20 mouse cellular contexts compared by ENCODE assay signal in genomic region chr15:80921781-80922180, GRCm38 (mm10). TPM values are rescaled to one million over a fixed set of nuclear protein-coding genes. Genes with fewer than 3 reads are reported as not detected.
DNase-seq lines count a peak whose midpoint lies in the region; ATAC-seq lines count a peak whose summit lies in the region.
"Had no signal": no experiment of that assay in that cellular context is flagged by ENCODE, and none has a peak within 500 bp of the region (broad histone marks: within the 10 kb centered on the region; RNA-seq: fewer than 3 reads in every experiment).

No protein-coding gene starts in this region.

- no peaks in the 10 kb centered on the region for H3K9me3 ChIP-seq in liver, embryonic 11.5 days (ENCODE audit: control insufficient read depth, low read length)
- no peaks in the 10 kb centered on the region for H3K9me3 ChIP-seq in hindbrain, embryonic 11.5 days (ENCODE audit: control insufficient read depth, low read length)
- H3K9me3 ChIP-seq: G1E; heart, embryonic 13.5 days; limb, embryonic 15.5 days; midbrain, embryonic 12.5 days had no signal

- no peak for ATAC-seq in liver, embryonic 11.5 days (replicated peaks; ENCODE audit: low FRiP score)
- ATAC-seq in CD4-positive, CD25-positive, alpha-beta regulatory T cell, adult 4 months = peak; percentile 79
- ATAC-seq in megakaryocyte, adult 5-6 weeks (ENCODE audit: poor library complexity, severe bottlenecking) = 0 out of 2 replicates have a peak, but pooled peaks have one; percentile 30
- no peak for ATAC-seq in hindbrain, embryonic 11.5 days (ENCODE audit: low FRiP score)
- ATAC-seq: forebrain, embryonic 14.5 days had no signal

- H3K4me1 ChIP-seq in liver, embryonic 11.5 days (replicated peaks; ENCODE audit: control insufficient read depth, insufficient read depth, low read length) = no peaks in the 10 kb centered on the region
- H3K4me1 ChIP-seq in hindbrain, embryonic 11.5 days (replicated peaks; ENCODE audit: control insufficient read depth, insufficient read depth, low read length) = no peaks in the 10 kb centered on the region
- H3K4me1 ChIP-seq: heart, embryonic 13.5 days; limb, embryonic 15.5 days; midbrain, embryonic 12.5 days had no signal

- DNase-seq in liver = peak; percentile 47
- no peak for DNase-seq in liver, embryonic 11.5 days (ENCODE audit: low spot score)
- peak; percentile 28 for DNase-seq in c-Kit-positive CD71-positive TER-119-positive erythroid progenitor cells, embryonic 14.5 days (ENCODE audit: low spot score)
- no peak for DNase-seq in urinary bladder, postnatal 14 days (ENCODE audit: low spot score)
- no peak for DNase-seq in hindbrain, embryonic 11.5 days (ENCODE audit: low spot score)
- no peak for DNase-seq in kidney, adult 8-10 months
- DNase-seq: adrenal gland, postnatal 36 days; B cell, adult 2 months; cerebellum, adult 8-10 months; heart, postnatal 4 days; layer of hippocampus, postnatal 36 days; right cerebral cortex, postnatal 25 days; thymus, postnatal 4 days had no signal

- peaks cover 45% of the 10 kb centered on the region for H3K36me3 ChIP-seq in liver, embryonic 11.5 days (ENCODE audit: control insufficient read depth, insufficient read depth, low read length)
- H3K36me3 ChIP-seq in hindbrain, embryonic 11.5 days (ENCODE audit: control insufficient read depth, insufficient read depth, low read length) = peaks cover 19% of the 10 kb centered on the region

- no peak overlapping the region for H3K4me2 ChIP-seq in liver, embryonic 11.5 days
- H3K4me2 ChIP-seq in hindbrain, embryonic 11.5 days (replicated peaks; ENCODE audit: low read depth, low read length) = no peak overlapping the region
- H3K4me2 ChIP-seq: heart, embryonic 13.5 days; limb, embryonic 15.5 days; midbrain, embryonic 12.5 days had no signal

- H3K27me3 ChIP-seq in liver, embryonic 11.5 days (replicated peaks; ENCODE audit: control insufficient read depth, insufficient read depth, low read length) = no peaks in the 10 kb centered on the region
- H3K27me3 ChIP-seq in hindbrain, embryonic 11.5 days (ENCODE audit: control insufficient read depth, insufficient read depth, low read length) = no peaks in the 10 kb centered on the region
- H3K27me3 ChIP-seq: heart, embryonic 13.5 days; limb, embryonic 15.5 days; midbrain, embryonic 12.5 days had no signal

- no peak overlapping the region for H3K4me3 ChIP-seq in liver, embryonic 11.5 days (ENCODE audit: low read depth, low read length)
- H3K4me3 ChIP-seq in hindbrain, embryonic 11.5 days (ENCODE audit: low read depth, low read length) = no peak overlapping the region
- H3K4me3 ChIP-seq: heart, embryonic 13.5 days; limb, embryonic 15.5 days; midbrain, embryonic 12.5 days had no signal

- WGBS in liver, embryonic 11.5 days = 72% methylated on average over 4 of the region's 4 CpGs
- WGBS in hindbrain, embryonic 11.5 days = 94% methylated on average over 4 of the region's 4 CpGs

- H3K9ac ChIP-seq in liver, embryonic 11.5 days (ENCODE audit: low read depth, low read length) = no peak overlapping the region
- no peak overlapping the region for H3K9ac ChIP-seq in hindbrain, embryonic 11.5 days (ENCODE audit: low read depth, low read length)
- H3K9ac ChIP-seq: heart, embryonic 13.5 days; limb, embryonic 15.5 days; midbrain, embryonic 12.5 days had no signal

- H3K27ac ChIP-seq in liver, embryonic 11.5 days (ENCODE audit: low read depth, low read length) = no peak overlapping the region
- H3K27ac ChIP-seq in hindbrain, embryonic 11.5 days (ENCODE audit: low read depth, low read length) = no peak overlapping the region
- H3K27ac ChIP-seq: heart, embryonic 13.5 days; limb, embryonic 15.5 days; midbrain, embryonic 12.5 days had no signal

RNA-seq across cellular contexts. Expression of gene Adsl, which starts 26.5 kb away (rescaled TPM):
- 256 and 262 TPM in 2 replicates for polyA plus RNA-seq in liver, embryonic 11.5 days (2014; fragmentation: Nextera tagmentation; extraction: Ambion mirVana)
- 100 to 1,000 TPM; 134 to 161 TPM for polyA plus RNA-seq in CD4-positive, CD25-positive, alpha-beta regulatory T cell, adult 4 months (2017; shearing (Covaris generic))
- 17.0 and 28.2 TPM in 2 replicates for total RNA-seq in megakaryocyte, adult 5-6 weeks (2015)
- 44.6 and 50.8 TPM in 2 replicates for total RNA-seq in megakaryocyte, adult 5-6 weeks (2017)
- polyA plus RNA-seq in hindbrain, embryonic 11.5 days (2014; fragmentation: Nextera tagmentation; extraction: Ambion mirVana) = 153 and 165 TPM in 2 replicates

RNA-seq across cellular contexts. Expression of gene Sgsm3, which starts 55.8 kb away (rescaled TPM):
- polyA plus RNA-seq in liver, embryonic 11.5 days (2014; fragmentation: Nextera tagmentation; extraction: Ambion mirVana) = 28.5 and 28.8 TPM in 2 replicates
- polyA plus RNA-seq in CD4-positive, CD25-positive, alpha-beta regulatory T cell, adult 4 months (2017; shearing (Covaris generic)) = 1 to 10 TPM; 3.2 to 7.6 TPM
- total RNA-seq in megakaryocyte, adult 5-6 weeks (2015) = 3.4 and 5.9 TPM in 2 replicates
- 20.0 and 20.7 TPM in 2 replicates for total RNA-seq in megakaryocyte, adult 5-6 weeks (2017)
- polyA plus RNA-seq in hindbrain, embryonic 11.5 days (2014; fragmentation: Nextera tagmentation; extraction: Ambion mirVana) = 17.4 and 26.5 TPM in 2 replicates

Comparison
In these comparisons a context has a peak if more than half of its experiments do, and no peak if none do; other contexts are left out.
1. DNase-seq: peak in liver (single experiment) and c-Kit-positive CD71-positive TER-119-positive erythroid progenitor cells, embryonic 14.5 days (single experiment); none in liver, embryonic 11.5 days (single experiment), urinary bladder, postnatal 14 days (single experiment), hindbrain, embryonic 11.5 days (single experiment) and kidney, adult 8-10 months (0 of 2).
2. ATAC-seq: peak in CD4-positive, CD25-positive, alpha-beta regulatory T cell, adult 4 months (single experiment) and megakaryocyte, adult 5-6 weeks (single experiment); none in liver, embryonic 11.5 days (single experiment) and hindbrain, embryonic 11.5 days (single experiment).